Mouse (Mus musculus): ENCODE measurements at regions not wholly inside any gene's neighbourhood (a gene's known extent, or its start where the extent isn't known, plus 50 kb on each side); places are given as distances from the start of the nearest gene placed in this dataset.
A peak's percentile ranks its signal among the peaks of the same experiment; 100 is the strongest.

GRCm38 (mm10) chr4:82234443-82234842 is 471.1 kb downstream of the Nfib start:
- DNase-seq, result peak; percentile 10

- DNase-seq, result no peak
These were observed 479.1 kb downstream of the Nfib start for GRCm38 (mm10) chr4:82226197-82227119.

- no peak for DNase-seq
These were observed 484.8 kb downstream of the Nfib start for GRCm38 (mm10) chr4:82220724-82221123.

- DNase-seq, result no peak
These were observed 485.3 kb downstream of the Nfib start for GRCm38 (mm10) chr4:82220120-82220714.

- no peak for DNase-seq
These were observed 486.9 kb downstream of the Nfib start for GRCm38 (mm10) chr4:82218616-82219015.

GRCm38 (mm10) chr4:82207031-82207430 is 498.5 kb downstream of the Nfib start:
- DNase-seq, result no peak

GRCm38 (mm10) chr4:82200306-82200705 is 505.2 kb downstream of the Nfib start:
- DNase-seq, result no peak

GRCm38 (mm10) chr4:82199118-82199517 is 506.4 kb downstream of the Nfib start:
- DNase-seq, result no peak

- no peak for DNase-seq
These were observed 507.9 kb downstream of the Nfib start for GRCm38 (mm10) chr4:82197611-82198010.

GRCm38 (mm10) chr4:82196024-82196647 is 509.4 kb downstream of the Nfib start:
- DNase-seq, result no peak

- DNase-seq, result no peak
These were observed 511.6 kb downstream of the Nfib start for GRCm38 (mm10) chr4:82193905-82194304.

- no peak for DNase-seq
These were observed 518.7 kb downstream of the Nfib start for GRCm38 (mm10) chr4:82186892-82187291.

GRCm38 (mm10) chr4:82183974-82184373 is 521.6 kb downstream of the Nfib start:
- DNase-seq, result no peak

GRCm38 (mm10) chr4:82178112-82178511 is 527.4 kb downstream of the Nfib start:
- no peak for DNase-seq

GRCm38 (mm10) chr4:82176723-82177122 is 528.8 kb downstream of the Nfib start:
- no peak for DNase-seq

GRCm38 (mm10) chr4:82173461-82174085 is 532.0 kb downstream of the Nfib start:
- DNase-seq, result no peak

- DNase-seq, result no peak
These were observed 534.6 kb downstream of the Nfib start for GRCm38 (mm10) chr4:82170930-82171329.

- DNase-seq, result no peak
These were observed 537.5 kb downstream of the Nfib start for GRCm38 (mm10) chr4:82168032-82168431.

- DNase-seq, result no peak
These were observed 538.2 kb downstream of the Nfib start for GRCm38 (mm10) chr4:82167396-82167795.

GRCm38 (mm10) chr4:82166826-82167225 is 538.7 kb downstream of the Nfib start:
- no peak for DNase-seq

- no peak for DNase-seq
These were observed 539.5 kb downstream of the Nfib start for GRCm38 (mm10) chr4:82166087-82166486.

- DNase-seq, result no peak
These were observed 541.5 kb downstream of the Nfib start for GRCm38 (mm10) chr4:82164058-82164457.

- no peak for DNase-seq
These were observed 543.7 kb downstream of the Nfib start for GRCm38 (mm10) chr4:82161818-82162217.

All from right cerebral cortex, postnatal 25 days (tissue).